Mouse (Mus musculus): ENCODE measurements around the gene Mccc1.

Mccc1 gene

GRCm38 (mm10) chr3:35964928-35965327 is 35.5 kb downstream of the Mccc1 start:
- DNase-seq (ENCODE audit: low spot score): peak; percentile 15

- no peak for DNase-seq (ENCODE audit: low spot score)
Measured at GRCm38 (mm10) chr3:35963921-35964320, 36.6 kb downstream of the Mccc1 start.

GRCm38 (mm10) chr3:35963401-35963800 is 37.1 kb downstream of the Mccc1 start:
- DNase-seq (ENCODE audit: low spot score): no peak

GRCm38 (mm10) chr3:35962967-35963366 is 37.5 kb downstream of the Mccc1 start:
- DNase-seq (ENCODE audit: low spot score): no peak

GRCm38 (mm10) chr3:35957230-35957629 is 43.2 kb downstream of the Mccc1 start:
- DNase-seq (ENCODE audit: low spot score): no peak

GRCm38 (mm10) chr3:35954901-35955575 is 45.4 kb downstream of the Mccc1 start:
- no peak for DNase-seq (ENCODE audit: low spot score)

GRCm38 (mm10) chr3:35953816-35954215 is 46.7 kb downstream of the Mccc1 start:
- no peak for DNase-seq (ENCODE audit: low spot score)

- no peak for DNase-seq (ENCODE audit: low spot score)
Measured at GRCm38 (mm10) chr3:35953184-35953583, 47.3 kb downstream of the Mccc1 start.

- no peak for DNase-seq (ENCODE audit: low spot score)
Measured at GRCm38 (mm10) chr3:35948197-35948596, 52.3 kb downstream of the Mccc1 start.

GRCm38 (mm10) chr3:35940520-35941135 is 59.9 kb downstream of the Mccc1 start:
- DNase-seq (ENCODE audit: low spot score): no peak

- no peak for DNase-seq (ENCODE audit: low spot score)
Measured at GRCm38 (mm10) chr3:35940047-35940446, 60.4 kb downstream of the Mccc1 start.

GRCm38 (mm10) chr3:35937345-35937744 is 63.1 kb downstream of the Mccc1 start, which contains the start of gene Dcun1d1:
Gene Dcun1d1 (minus strand): TSS chr3:35937445.
- no peak for DNase-seq (ENCODE audit: low spot score)

- DNase-seq (ENCODE audit: low spot score): peak; percentile 57
Measured at GRCm38 (mm10) chr3:35933405-35933777, 67.1 kb downstream of the Mccc1 start.

- DNase-seq (ENCODE audit: low spot score): peak; percentile 59
Measured at GRCm38 (mm10) chr3:35932735-35933404, 67.6 kb downstream of the Mccc1 start.

GRCm38 (mm10) chr3:35931896-35932727 is 68.4 kb downstream of the Mccc1 start:
- DNase-seq (ENCODE audit: low spot score): peak; percentile 51

GRCm38 (mm10) chr3:35931359-35931758 is 69.1 kb downstream of the Mccc1 start:
- DNase-seq (ENCODE audit: low spot score): peak; percentile 37

GRCm38 (mm10) chr3:35929831-35930230 is 70.6 kb downstream of the Mccc1 start:
- DNase-seq (ENCODE audit: low spot score): no peak

- no peak for DNase-seq (ENCODE audit: low spot score)
Measured at GRCm38 (mm10) chr3:35929406-35929805, 71.1 kb downstream of the Mccc1 start.

- no peak for DNase-seq (ENCODE audit: low spot score)
Measured at GRCm38 (mm10) chr3:35925852-35926251, 74.6 kb downstream of the Mccc1 start.

- peak; percentile 32 for DNase-seq (ENCODE audit: low spot score)
Measured at GRCm38 (mm10) chr3:35924007-35924406, 76.5 kb downstream of the Mccc1 start.

- peak; percentile 80 for DNase-seq (ENCODE audit: low spot score)
Measured at GRCm38 (mm10) chr3:35923495-35923894, 77.0 kb downstream of the Mccc1 start.

- DNase-seq (ENCODE audit: low spot score): no peak
Measured at GRCm38 (mm10) chr3:35922522-35922921, 78.0 kb downstream of the Mccc1 start.
